Mouse (Mus musculus) bone marrow macrophage, adult 2 months (primary cell): ENCODE data around the gene Cfap221.

Experiments used
- CTCF ChIP-seq: IDR thresholded peaks from 2 replicates; pipeline ENCODE4 v1.5.1; 2012; ENCODE audit warnings: low read depth, mild to moderate bottlenecking, low read length, moderate library complexity
- POLR2A ChIP-seq: IDR thresholded peaks from 2 replicates; pipeline ENCODE4 v1.6.1; 2012; ENCODE audit warnings: mild to moderate bottlenecking, low read depth, low read length, borderline replicate concordance

DNA sequence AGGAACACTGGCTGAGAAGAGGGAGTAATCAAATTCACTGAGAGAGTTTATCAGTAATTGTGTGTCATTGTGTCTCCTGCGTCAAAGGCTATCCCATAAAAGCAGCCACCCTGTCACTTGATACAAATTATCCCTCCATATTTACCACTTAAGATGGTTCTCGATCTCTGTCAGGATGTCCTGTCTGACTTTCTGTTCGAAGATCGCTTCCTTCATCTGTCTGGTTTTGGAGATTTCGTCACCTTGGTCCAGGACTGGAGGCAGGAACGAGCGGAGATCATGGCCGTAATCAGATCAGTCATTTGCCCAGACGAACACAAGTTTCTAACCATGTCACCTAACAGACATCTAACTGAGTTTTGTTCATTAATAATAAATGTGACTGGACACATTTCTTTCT is 43.6 kb downstream of the Cfap221 start:
- no peak for TF ChIP-seq CTCF
- no peak for TF ChIP-seq POLR2A
